Mouse (Mus musculus) small intestine, adult 2 months (tissue): ENCODE data around the gene Abca1. TPM values are rescaled to one million over a fixed set of nuclear protein-coding genes. Genes with fewer than 3 reads are reported as not detected.

ENCODE experiments used
- H3K27ac ChIP-seq: fragments of 200-500 bp; 2 replicates; pipeline ENCODE4 v1.5.1; 2012; ENCODE audit warnings: low read depth, low read length, control low read depth, inconsistent platforms; ENCODE audit not compliant: insufficient read depth
- H3K27me3 ChIP-seq: fragments of 200-500 bp; 2 replicates; pipeline ENCODE4 v1.6.1; 2012; ENCODE audit warnings: mild to moderate bottlenecking, moderate library complexity, low read length, inconsistent platforms; ENCODE audit not compliant: control insufficient read depth, insufficient read depth
- H3K36me3 ChIP-seq: fragments of 200-500 bp; 2 replicates; pipeline ENCODE4 v1.6.1; 2012; ENCODE audit warnings: mild to moderate bottlenecking, low read length, control low read depth, inconsistent platforms; ENCODE audit not compliant: control insufficient read depth, insufficient read depth
- H3K4me1 ChIP-seq: fragments of 200-500 bp; 2 replicates; pipeline ENCODE4 v1.6.1; 2012; ENCODE audit warnings: low read length, inconsistent platforms, mixed read lengths; ENCODE audit not compliant: control insufficient read depth, insufficient read depth, insufficient read length
- H3K4me3 ChIP-seq: fragments of 200-500 bp; 2 replicates; pipeline ENCODE4 v1.5.1; 2012; ENCODE audit warnings: low read depth, mild to moderate bottlenecking, control low read depth, inconsistent platforms, low read length, moderate library complexity
- CTCF ChIP-seq: fragments of 200-500 bp; IDR thresholded peaks from 2 replicates; pipeline ENCODE4 v1.5.1; 2012; ENCODE audit warnings: low read depth, mild to moderate bottlenecking, control low read depth, inconsistent platforms, low read length, moderate library complexity, mixed read lengths; ENCODE audit not compliant: insufficient replicate concordance, insufficient read length; ENCODE audit errors: extremely low read depth
- POLR2A ChIP-seq: fragments of 200-500 bp; IDR thresholded peaks from 2 replicates; pipeline ENCODE4 v1.6.1; 2012; ENCODE audit warnings: low read depth, mild to moderate bottlenecking, control low read depth, inconsistent platforms, low read length, moderate library complexity
- WGBS: fragments of 180-500 bp; shearing (Covaris S2); methylation state at CpG from one replicate; pipeline ENCODE4 v1.1.7; 2018; 5-methylcytosine and 5-hydroxymethylcytosine counted together
- polyA plus RNA-seq: library from polyadenylated mRNA; depleted of rRNA; stranded (reverse); fragments of >200 nt; gene quantifications from 2 replicates; pipeline ENCODE4 v1.2.3, GENCODE M21; 2012

The Abca1 gene
- polyA plus RNA-seq, 1 experiment = 2.8 TPM

DNA sequence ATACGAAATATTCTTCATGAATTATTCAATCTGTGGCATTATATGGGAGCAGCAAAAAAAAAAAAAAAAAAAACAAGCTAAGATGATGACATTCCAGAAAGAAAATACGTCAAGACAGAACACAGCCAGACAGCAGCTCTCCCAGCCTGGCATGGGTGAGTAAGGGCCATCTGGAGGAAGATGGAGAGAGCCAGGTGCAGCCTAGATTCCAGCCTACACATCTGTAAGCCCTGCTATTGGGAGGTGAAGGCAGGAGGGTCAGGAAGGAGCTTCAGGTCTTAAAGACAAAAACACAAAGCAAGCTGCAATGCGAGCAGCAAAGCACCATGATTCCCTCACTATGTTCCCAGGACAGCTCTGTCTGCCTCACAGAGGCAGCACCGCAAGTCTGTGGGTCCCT lies 26.9 kb upstream of the Abca1 start:
- Histone ChIP-seq H3K4me1 (peaks cover 15% of the 10 kb centered on the region; the same call in 1 of the 2 replicates), H3K36me3 (no peaks in the 10 kb centered on the region), H3K27me3 (no peaks in the 10 kb centered on the region), H3K27ac (peak overlapping the region; percentile 71), H3K4me3 (no peak overlapping the region)
- no peak for TF ChIP-seq CTCF
- TF ChIP-seq POLR2A = no peak
- WGBS = 67% methylated on average over 4 of the region's 4 CpGs

DNA sequence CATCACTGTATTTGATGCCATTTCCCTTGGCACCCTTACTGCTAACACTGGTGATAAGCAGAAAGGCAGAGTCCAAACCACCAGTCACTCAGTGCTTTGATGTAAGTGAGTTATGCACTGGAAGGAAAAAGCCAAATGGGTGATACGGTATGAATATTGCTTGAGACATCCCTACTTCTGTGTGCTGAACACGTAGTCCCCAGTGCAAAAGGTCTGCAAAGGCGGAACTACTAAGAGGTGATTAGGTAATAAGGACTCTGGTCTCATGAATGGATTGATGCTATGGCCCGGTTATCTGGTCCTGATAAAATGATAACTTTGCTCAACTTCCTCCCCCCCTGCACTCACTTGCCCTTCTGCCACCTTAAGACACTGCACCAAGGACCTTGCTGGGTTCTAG lies 26.4 kb upstream of the Abca1 start:
- 42% methylated on average over 4 of the region's 4 CpGs for WGBS
- Histone ChIP-seq H3K4me3 (no peak overlapping the region), H3K4me1 (peaks cover 15% of the 10 kb centered on the region; the same call in 1 of the 2 replicates), H3K27me3 (no peaks in the 10 kb centered on the region), H3K27ac (peak overlapping the region; percentile 71; the same call in 1 of the 2 replicates), H3K36me3 (no peaks in the 10 kb centered on the region)
- TF ChIP-seq CTCF (no peak), POLR2A (no peak)

DNA sequence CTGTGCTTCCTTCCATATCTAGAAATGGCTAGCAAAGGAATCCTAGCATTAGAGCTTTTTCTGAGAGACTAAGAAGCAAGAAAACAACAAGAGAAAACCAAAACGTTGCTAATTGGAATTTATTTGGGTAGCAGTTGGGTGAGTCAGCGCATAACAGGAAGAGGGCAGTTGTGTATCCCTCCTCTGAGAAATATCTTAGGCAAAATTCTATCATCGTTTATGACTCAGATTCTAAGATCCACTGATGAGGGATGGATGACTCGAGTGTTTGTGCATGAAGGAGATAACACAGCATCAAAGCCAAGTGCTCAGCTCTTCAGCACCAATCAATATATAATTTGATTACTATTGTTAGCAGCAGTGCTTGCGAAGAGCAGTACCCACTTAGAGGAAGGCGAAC lies 21.8 kb upstream of the Abca1 start:
- Histone ChIP-seq H3K4me3 (no peak overlapping the region), H3K27ac (no peak overlapping the region), H3K27me3 (no peaks in the 10 kb centered on the region), H3K36me3 (no peaks in the 10 kb centered on the region), H3K4me1 (peaks cover 8% of the 10 kb centered on the region; the same call in 1 of the 2 replicates)
- TF ChIP-seq POLR2A (no peak), CTCF (no peak)
- WGBS = 49% methylated on average over 6 of the region's 6 CpGs

- Histone ChIP-seq H3K4me1 (peaks cover 3% of the 10 kb centered on the region; the same call in 1 of the 2 replicates), H3K36me3 (no peaks in the 10 kb centered on the region), H3K4me3 (no peak overlapping the region), H3K27ac (no peak overlapping the region), H3K27me3 (no peaks in the 10 kb centered on the region)
- no peak for TF ChIP-seq POLR2A
- no peak for TF ChIP-seq CTCF
- WGBS = 67% methylated on average over 10 of the region's 10 CpGs
These were observed 19.7 kb upstream of the Abca1 start for GRCm38 (mm10) chr4:53179308-53179820.

DNA sequence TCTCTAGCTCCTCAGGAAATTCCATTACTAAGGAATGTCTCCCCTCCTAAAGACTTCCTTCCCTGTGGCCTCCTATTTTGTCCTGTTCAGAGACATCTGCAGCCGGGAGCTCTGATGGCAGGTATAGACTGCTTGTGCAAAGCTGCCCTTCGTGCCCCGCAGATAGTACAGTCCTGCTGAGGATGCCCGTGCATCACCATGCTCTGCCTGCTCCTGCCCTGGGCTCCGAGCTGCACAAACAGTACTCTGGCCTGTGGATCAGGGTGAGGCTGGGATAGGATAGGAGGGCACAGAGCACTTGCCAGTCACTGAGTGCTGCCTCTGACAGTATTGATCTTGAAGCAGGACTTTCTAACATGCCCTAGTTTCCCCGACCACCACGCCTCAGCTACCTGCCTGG lies 18.8 kb upstream of the Abca1 start:
- no peaks in the 10 kb centered on the region for H3K27me3 ChIP-seq
- H3K36me3 ChIP-seq = no peaks in the 10 kb centered on the region
- H3K4me1 ChIP-seq = peaks cover 2% of the 10 kb centered on the region; the same call in 1 of the 2 replicates
- WGBS = 85% methylated on average over 7 of the region's 7 CpGs
- H3K27ac ChIP-seq = no peak overlapping the region
- TF ChIP-seq CTCF (no peak), POLR2A (no peak)
- no peak overlapping the region for H3K4me3 ChIP-seq

DNA sequence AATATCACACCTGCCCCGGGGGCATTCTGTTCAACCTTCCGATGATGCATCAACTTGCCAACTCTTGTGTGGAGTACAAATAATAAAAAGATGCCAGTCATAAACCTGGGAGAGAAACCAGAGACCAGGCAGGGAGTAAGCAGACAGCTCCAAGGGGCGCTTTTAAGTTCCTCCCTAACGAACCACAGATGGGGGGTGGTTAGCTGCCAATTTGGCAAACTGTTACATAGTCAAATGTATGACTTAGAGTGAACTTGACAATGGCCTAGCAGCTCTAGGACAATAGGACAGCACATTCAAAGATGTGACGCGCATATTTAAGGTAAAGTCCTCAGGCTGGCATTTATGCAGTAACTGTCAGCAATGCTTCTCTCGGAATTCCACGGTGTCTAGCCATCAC lies 18.0 kb upstream of the Abca1 start:
- Histone ChIP-seq H3K4me3 (no peak overlapping the region), H3K4me1 (0 out of 2 replicates have a peak, but pooled peaks cover 2% of the 10 kb centered on the region), H3K27me3 (no peaks in the 10 kb centered on the region), H3K36me3 (no peaks in the 10 kb centered on the region), H3K27ac (no peak overlapping the region)
- TF ChIP-seq POLR2A (no peak), CTCF (no peak)
- 91% methylated on average over 8 of the region's 8 CpGs for WGBS

DNA sequence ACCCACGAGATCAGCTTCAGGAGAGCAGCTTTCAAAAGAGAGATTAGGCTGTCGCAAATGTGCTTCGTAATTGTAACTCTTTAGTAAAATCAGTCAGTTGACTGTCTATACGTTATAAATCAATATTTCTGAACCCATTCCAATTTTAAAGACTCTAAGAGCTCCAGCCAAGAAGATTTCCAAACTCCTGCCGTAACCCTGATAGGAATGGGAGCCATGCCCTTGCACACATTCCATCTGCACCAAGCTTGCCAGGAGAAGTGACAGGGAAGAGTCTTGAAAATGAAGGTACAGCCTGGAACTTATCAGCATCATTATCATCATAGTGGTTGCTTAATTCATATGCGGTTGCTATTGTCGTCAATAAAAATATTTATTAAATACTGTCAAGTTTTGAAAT lies 15.2 kb upstream of the Abca1 start:
- TF ChIP-seq POLR2A = no peak
- TF ChIP-seq CTCF = no peak
- no peaks in the 10 kb centered on the region for H3K4me1 ChIP-seq
- no peak overlapping the region for H3K27ac ChIP-seq
- no peak overlapping the region for H3K4me3 ChIP-seq
- WGBS = 61% methylated on average over 7 of the region's 7 CpGs
- no peaks in the 10 kb centered on the region for H3K27me3 ChIP-seq
- no peaks in the 10 kb centered on the region for H3K36me3 ChIP-seq
